Mouse (Mus musculus): ENCODE data around the gene Iqcf3. TPM values are rescaled to one million over a fixed set of nuclear protein-coding genes. Genes with fewer than 3 reads are reported as not detected.
A peak's percentile ranks its signal among the peaks of the same experiment; 100 is the strongest.

The Iqcf3 gene
- polyA plus RNA-seq, 1 experiment from 2014 or later, result not detected

DNA sequence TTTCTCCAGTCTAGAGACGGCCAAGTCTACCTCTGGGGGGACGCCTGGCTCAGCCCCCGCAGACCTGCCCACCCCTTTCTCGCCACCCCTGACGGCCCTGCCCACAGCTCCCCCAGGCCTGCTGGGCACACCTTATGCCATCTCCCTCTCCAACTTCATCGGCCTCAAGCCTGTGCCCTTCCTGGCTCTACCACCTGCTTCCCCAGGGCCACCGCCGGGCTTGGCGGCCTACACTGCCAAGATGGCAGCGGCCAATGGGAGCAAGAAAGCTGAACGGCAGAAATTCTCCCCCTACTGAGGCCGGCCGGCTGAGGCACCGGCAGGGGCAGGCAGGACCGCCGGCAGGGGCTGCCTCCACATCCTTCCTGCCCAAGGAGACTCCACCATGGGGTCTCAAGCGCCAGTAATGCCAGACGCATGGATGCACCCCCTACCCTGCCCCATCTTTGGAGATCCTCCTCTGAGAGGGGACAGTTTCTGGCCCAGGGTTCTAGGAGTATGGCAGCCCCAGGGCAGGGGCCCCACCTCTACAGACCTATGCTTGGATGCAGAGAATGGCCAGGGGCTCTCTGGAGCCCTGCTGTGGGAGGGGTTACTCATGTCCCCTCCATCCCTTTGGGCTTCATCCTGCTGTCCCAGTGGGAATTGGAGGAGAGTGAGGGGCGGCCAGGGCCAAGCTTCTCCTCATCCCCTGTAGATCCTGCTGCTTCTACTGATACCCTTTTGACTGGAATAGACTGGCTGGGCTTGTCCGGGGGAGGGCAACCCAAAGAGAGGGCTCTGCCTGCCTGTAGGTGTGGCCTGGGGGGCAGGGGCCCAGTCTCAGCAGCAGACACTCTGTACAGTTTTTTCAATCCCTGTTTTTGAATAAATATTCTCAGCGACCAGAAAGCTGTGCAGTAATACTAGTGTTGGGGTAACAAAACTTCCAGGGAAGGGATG, 98.0 kb downstream of the Iqcf3 start:
- Histone ChIP-seq H3K27ac (ENCODE audit: low read length) (no peak overlapping the region), H3K4me2 (ENCODE audit: low read depth, low read length) (no peak overlapping the region), H3K9ac (ENCODE audit: low read length) (no peak overlapping the region), H3K4me1 (ENCODE audit: control insufficient read depth, insufficient read depth, low read length) (peaks cover 12% of the 10 kb centered on the region), H3K27me3 (ENCODE audit: control insufficient read depth, insufficient read depth, low read length) (peaks cover 6% of the 10 kb centered on the region; the same call in 1 of the 2 replicates), H3K4me3 (ENCODE audit: low read length) (no peak overlapping the region), H3K9me3 (replicated peaks; ENCODE audit: control insufficient read depth, low read length) (no peaks in the 10 kb centered on the region), H3K36me3 (ENCODE audit: control insufficient read depth, insufficient read depth) (peaks cover 27% of the 10 kb centered on the region)
- ATAC-seq (replicated peaks; ENCODE audit: extremely low read depth, insufficient read depth, low FRiP score), result no peak
- 86% methylated on average over 21 of the region's 21 CpGs for WGBS

- WGBS, result 91% methylated on average over 12 of the region's 12 CpGs
- peaks cover 27% of the 10 kb centered on the region for H3K36me3 ChIP-seq (ENCODE audit: control insufficient read depth, insufficient read depth)
- peaks cover 20% of the 10 kb centered on the region for H3K4me1 ChIP-seq (ENCODE audit: control insufficient read depth, insufficient read depth, low read length)
Observed at GRCm38 (mm10) chr9:106462430-106462800, 99.0 kb downstream of the Iqcf3 start.

GRCm38 (mm10) chr9:106461641-106462429, 99.6 kb downstream of the Iqcf3 start:
- 83% methylated on average over 16 of the region's 16 CpGs for WGBS
- Histone ChIP-seq H3K4me2 (ENCODE audit: low read depth, low read length) (no peak overlapping the region), H3K4me3 (ENCODE audit: low read length) (no peak overlapping the region), H3K27me3 (ENCODE audit: control insufficient read depth, insufficient read depth, low read length) (peaks cover 6% of the 10 kb centered on the region; the same call in 1 of the 2 replicates), H3K4me1 (ENCODE audit: control insufficient read depth, insufficient read depth, low read length) (peaks cover 26% of the 10 kb centered on the region), H3K27ac (ENCODE audit: low read length) (no peak overlapping the region), H3K36me3 (ENCODE audit: control insufficient read depth, insufficient read depth) (peaks cover 27% of the 10 kb centered on the region), H3K9ac (ENCODE audit: low read length) (no peak overlapping the region), H3K9me3 (replicated peaks; ENCODE audit: control insufficient read depth, low read length) (no peaks in the 10 kb centered on the region)
- ATAC-seq (replicated peaks; ENCODE audit: extremely low read depth, insufficient read depth, low FRiP score), result no peak

More at GRCm38 (mm10) chr9:106462430-106462800, 99.0 kb downstream of the Iqcf3 start:
- H3K27me3 ChIP-seq (ENCODE audit: control insufficient read depth, insufficient read depth, low read length), result peaks cover 6% of the 10 kb centered on the region; the same call in 1 of the 2 replicates
- H3K27ac ChIP-seq (ENCODE audit: low read length), result no peak overlapping the region
- ATAC-seq (replicated peaks; ENCODE audit: extremely low read depth, insufficient read depth, low FRiP score), result no peak
- no peaks in the 10 kb centered on the region for H3K9me3 ChIP-seq (replicated peaks; ENCODE audit: control insufficient read depth, low read length)
- no peak overlapping the region for H3K9ac ChIP-seq (ENCODE audit: low read length)
- no peak overlapping the region for H3K4me2 ChIP-seq (ENCODE audit: low read depth, low read length)
- no peak overlapping the region for H3K4me3 ChIP-seq (ENCODE audit: low read length)

- no peak overlapping the region for H3K9ac ChIP-seq (ENCODE audit: low read length)
- peaks cover 34% of the 10 kb centered on the region for H3K4me1 ChIP-seq (ENCODE audit: control insufficient read depth, insufficient read depth, low read length)
- no peak overlapping the region for H3K27ac ChIP-seq (ENCODE audit: low read length)
- H3K27me3 ChIP-seq (ENCODE audit: control insufficient read depth, insufficient read depth, low read length), result peaks cover 4% of the 10 kb centered on the region; the same call in 1 of the 2 replicates
- ATAC-seq (replicated peaks; ENCODE audit: extremely low read depth, insufficient read depth, low FRiP score), result no peak
- H3K36me3 ChIP-seq (ENCODE audit: control insufficient read depth, insufficient read depth), result peaks cover 27% of the 10 kb centered on the region
- H3K4me3 ChIP-seq (ENCODE audit: low read length), result no peak overlapping the region
- H3K4me2 ChIP-seq (ENCODE audit: low read depth, low read length), result no peak overlapping the region
- H3K9me3 ChIP-seq (replicated peaks; ENCODE audit: control insufficient read depth, low read length), result no peaks in the 10 kb centered on the region
- WGBS, result 85% methylated on average over 9 of the region's 9 CpGs
Observed at GRCm38 (mm10) chr9:106461026-106461415, 100.4 kb downstream of the Iqcf3 start.

DNA sequence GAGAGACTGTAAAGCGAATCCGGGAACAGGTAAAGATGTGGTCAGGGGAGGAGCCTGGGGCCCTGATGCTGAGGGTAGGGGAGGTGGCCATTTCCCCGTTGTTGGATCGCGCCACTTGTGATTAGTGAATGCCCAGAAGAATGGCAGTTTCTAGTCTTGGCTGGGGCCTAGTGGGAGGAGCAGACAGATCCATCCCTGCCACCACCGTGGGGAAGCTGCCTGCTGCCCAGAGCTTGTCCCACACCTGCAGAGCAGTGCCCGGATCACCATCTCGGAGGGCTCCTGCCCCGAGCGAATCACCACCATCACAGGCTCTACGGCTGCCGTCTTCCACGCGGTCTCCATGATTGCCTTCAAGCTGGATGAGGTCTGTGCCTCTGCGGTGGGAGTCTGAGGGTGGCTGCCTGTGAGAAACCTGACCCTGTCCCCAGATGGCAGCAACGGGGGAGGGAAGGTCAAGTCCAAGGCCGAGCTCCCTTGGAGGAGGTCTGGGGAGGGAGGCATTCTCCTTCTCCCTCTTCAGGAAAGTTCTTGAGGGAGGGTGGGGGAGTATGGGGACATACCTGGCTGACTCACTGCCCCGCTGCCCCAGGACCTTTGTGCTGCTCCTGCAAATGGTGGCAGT, 100.9 kb downstream of the Iqcf3 start:
- Histone ChIP-seq H3K4me2 (ENCODE audit: low read depth, low read length) (no peak overlapping the region), H3K27ac (ENCODE audit: low read length) (no peak overlapping the region), H3K4me1 (ENCODE audit: control insufficient read depth, insufficient read depth, low read length) (peaks cover 36% of the 10 kb centered on the region), H3K9ac (ENCODE audit: low read length) (no peak overlapping the region), H3K27me3 (ENCODE audit: control insufficient read depth, insufficient read depth, low read length) (peaks cover 3% of the 10 kb centered on the region; the same call in 1 of the 2 replicates), H3K4me3 (ENCODE audit: low read length) (no peak overlapping the region), H3K36me3 (ENCODE audit: control insufficient read depth, insufficient read depth) (peaks cover 27% of the 10 kb centered on the region), H3K9me3 (replicated peaks; ENCODE audit: control insufficient read depth, low read length) (no peaks in the 10 kb centered on the region)
- 77% methylated on average over 18 of the region's 18 CpGs for WGBS
- ATAC-seq (replicated peaks; ENCODE audit: extremely low read depth, insufficient read depth, low FRiP score), result no peak

DNA sequence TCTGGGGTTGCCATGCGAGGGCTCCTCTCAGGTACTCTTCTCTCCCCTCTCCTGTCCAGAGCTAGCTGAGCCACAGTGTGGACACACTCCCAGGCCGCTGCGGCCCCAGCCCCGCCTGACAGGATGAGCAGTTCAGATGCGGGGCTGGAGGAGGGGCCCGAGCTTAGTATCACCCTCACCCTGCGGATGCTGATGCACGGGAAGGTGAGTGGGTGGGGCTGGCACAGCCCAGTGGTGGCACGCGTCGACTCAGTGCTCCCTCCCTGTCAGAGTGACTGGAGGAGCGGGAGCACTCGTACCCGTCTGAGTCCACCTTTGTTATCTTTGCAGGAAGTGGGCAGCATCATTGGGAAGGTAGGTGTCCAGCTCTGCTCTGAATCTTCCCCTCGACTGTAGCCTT, 101.5 kb downstream of the Iqcf3 start:
- H3K4me3 ChIP-seq (ENCODE audit: low read length), result no peak overlapping the region
- no peak for ATAC-seq (replicated peaks; ENCODE audit: extremely low read depth, insufficient read depth, low FRiP score)
- H3K36me3 ChIP-seq (ENCODE audit: control insufficient read depth, insufficient read depth), result peaks cover 27% of the 10 kb centered on the region
- peaks cover 39% of the 10 kb centered on the region for H3K4me1 ChIP-seq (ENCODE audit: control insufficient read depth, insufficient read depth, low read length)
- H3K27me3 ChIP-seq (ENCODE audit: control insufficient read depth, insufficient read depth, low read length), result peaks cover 3% of the 10 kb centered on the region; the same call in 1 of the 2 replicates
- H3K9ac ChIP-seq (ENCODE audit: low read length), result no peak overlapping the region
- 76% methylated on average over 15 of the region's 15 CpGs for whole genome bisulfite sequencing
- H3K9me3 ChIP-seq (replicated peaks; ENCODE audit: control insufficient read depth, low read length), result no peaks in the 10 kb centered on the region
- no peak overlapping the region for H3K27ac ChIP-seq (ENCODE audit: low read length)
- H3K4me2 ChIP-seq (ENCODE audit: low read depth, low read length), result no peak overlapping the region

GRCm38 (mm10) chr9:106457920-106458319, 103.5 kb downstream of the Iqcf3 start:
- WGBS, result 68% methylated on average over 5 of the region's 5 CpGs
- no peak overlapping the region for H3K9ac ChIP-seq (ENCODE audit: low read length)
- no peak overlapping the region for H3K4me3 ChIP-seq (ENCODE audit: low read length)
- no peak overlapping the region for H3K4me2 ChIP-seq (ENCODE audit: low read depth, low read length)
- peaks cover 16% of the 10 kb centered on the region for H3K36me3 ChIP-seq (ENCODE audit: control insufficient read depth, insufficient read depth)
- no peaks in the 10 kb centered on the region for H3K27me3 ChIP-seq (ENCODE audit: control insufficient read depth, insufficient read depth, low read length)
- ATAC-seq (replicated peaks; ENCODE audit: extremely low read depth, insufficient read depth, low FRiP score), result no peak
- H3K9me3 ChIP-seq (replicated peaks; ENCODE audit: control insufficient read depth, low read length), result no peaks in the 10 kb centered on the region
- peak overlapping the region; percentile 65; the same call in 1 of the 2 replicates for H3K27ac ChIP-seq (ENCODE audit: low read length)
- peaks cover 46% of the 10 kb centered on the region for H3K4me1 ChIP-seq (ENCODE audit: control insufficient read depth, insufficient read depth, low read length)

DNA sequence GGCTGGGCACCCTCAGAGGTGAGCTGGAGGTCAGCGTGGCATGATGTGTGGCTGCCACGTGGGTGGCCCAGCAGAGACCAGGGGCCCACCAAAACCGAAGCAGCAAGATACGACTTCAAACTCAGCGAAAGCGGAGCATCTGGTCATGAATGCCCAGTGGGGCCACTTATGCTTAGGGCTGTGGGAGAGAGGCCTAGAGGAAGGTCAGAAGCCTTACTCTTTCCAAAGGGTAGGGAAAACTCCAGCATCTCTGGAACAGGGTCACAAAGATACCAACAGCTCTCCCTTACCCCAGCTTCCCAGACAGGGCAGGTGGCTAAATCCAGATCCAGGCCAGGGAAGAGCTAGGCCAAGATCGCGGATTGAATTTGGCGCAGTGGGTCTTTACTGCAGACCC, 104.3 kb downstream of the Iqcf3 start:
- no peak overlapping the region for H3K4me3 ChIP-seq (ENCODE audit: low read length)
- H3K9me3 ChIP-seq (replicated peaks; ENCODE audit: control insufficient read depth, low read length), result no peaks in the 10 kb centered on the region
- 52% methylated on average over 9 of the region's 9 CpGs for WGBS
- peak overlapping the region; percentile 23 for H3K9ac ChIP-seq (ENCODE audit: low read length)
- H3K36me3 ChIP-seq (ENCODE audit: control insufficient read depth, insufficient read depth), result peaks cover 14% of the 10 kb centered on the region
- H3K27me3 ChIP-seq (ENCODE audit: control insufficient read depth, insufficient read depth, low read length), result no peaks in the 10 kb centered on the region
- peak overlapping the region; percentile 40; the same call in 1 of the 2 replicates for H3K4me2 ChIP-seq (ENCODE audit: low read depth, low read length)
- peaks cover 51% of the 10 kb centered on the region for H3K4me1 ChIP-seq (ENCODE audit: control insufficient read depth, insufficient read depth, low read length)
- peak overlapping the region; percentile 65 for H3K27ac ChIP-seq (ENCODE audit: low read length)
- ATAC-seq (replicated peaks; ENCODE audit: extremely low read depth, insufficient read depth, low FRiP score), result no peak
